Mouse (Mus musculus) embryonic fibroblast, embryonic 13.5 days (primary cell): ENCODE results near the gene Chd9.

Source experiments
- CTCF ChIP-seq: IDR thresholded peaks from 2 replicates; pipeline ENCODE4 v1.5.1; 2011; ENCODE audit warnings: mild to moderate bottlenecking, control low read depth, low read length, moderate library complexity, borderline replicate concordance; ENCODE audit not compliant: insufficient read depth
- POLR2A ChIP-seq: IDR thresholded peaks from 2 replicates; pipeline ENCODE4 v1.6.1; 2011; ENCODE audit warnings: low read depth, mild to moderate bottlenecking, control low read depth, low read length, moderate library complexity

DNA sequence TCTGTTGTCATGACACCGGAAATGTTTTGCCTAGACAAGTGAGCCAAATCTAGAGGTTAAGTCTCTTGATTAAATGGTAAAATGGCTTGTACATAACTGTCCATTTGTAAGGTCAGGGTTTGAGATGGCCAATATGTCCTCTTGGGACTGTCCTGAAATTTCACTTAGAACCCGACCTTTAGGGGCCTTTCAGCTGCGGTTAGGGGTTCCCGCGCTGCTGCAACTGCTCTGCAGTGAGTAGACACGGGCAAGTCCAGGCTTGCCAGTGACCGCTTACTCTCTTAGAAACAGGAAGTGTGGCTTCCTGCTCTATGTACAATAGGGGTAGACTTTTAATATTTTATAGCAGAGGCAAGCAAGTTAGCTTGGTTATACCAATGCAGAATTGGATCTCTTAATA, 253.8 kb downstream of the Chd9 start:
- no peak for TF ChIP-seq CTCF
- no peak for TF ChIP-seq POLR2A
